Mouse (Mus musculus): ENCODE results near the gene Hist2h2ab.

GRCm38 (mm10) chr3:96209242-96209641 lies 10.4 kb upstream of the Hist2h2ab start:
- TF ChIP-seq GATA1 (IDR thresholded peaks at IDR 0.05; ENCODE audit: borderline replicate concordance, low read length) = no peak
- TF ChIP-seq FLI1 (IDR thresholded peaks at IDR 0.05; ENCODE audit: low read length) = no peak

Data from megakaryocyte, embryonic 14.5 days (primary cell).